Comparison of ENCODE assay signal across 28 mouse cellular contexts in genomic region chr1:133710895-133711294, GRCm38 (mm10). TPM values are rescaled to one million over a fixed set of nuclear protein-coding genes. Genes with fewer than 3 reads are reported as not detected.
DNase-seq lines count a peak whose midpoint lies in the region; ATAC-seq and TF ChIP-seq lines count a peak whose summit lies in the region.
"Had no signal": no experiment of that assay in that cellular context is flagged by ENCODE, and none has a peak within 500 bp of the region (broad histone marks: within the 10 kb centered on the region; RNA-seq: fewer than 3 reads in every experiment).

No protein-coding gene starts in this region.

- TF ChIP-seq POLR2A in liver, adult 2 months (IDR thresholded peaks at IDR 0.05; ENCODE audit: extremely low read depth, insufficient read depth, low read length) = no peak

- H3K79me2 ChIP-seq in liver, adult 2 months (ENCODE audit: control insufficient read depth, insufficient read depth, low read length) = no peaks in the 10 kb centered on the region

- no peaks in the 10 kb centered on the region for H3K27me3 ChIP-seq in embryonic facial prominence, embryonic 12.5 days
- no peaks in the 10 kb centered on the region for H3K27me3 ChIP-seq in embryonic facial prominence, embryonic 10.5 days (replicated peaks; ENCODE audit: low read depth, poor library complexity, severe bottlenecking)
- H3K27me3 ChIP-seq in liver, adult 2 months (ENCODE audit: control insufficient read depth, insufficient read depth, low read length) = no peaks in the 10 kb centered on the region
- H3K27me3 ChIP-seq in embryonic facial prominence, embryonic 13.5 days = no peaks in the 10 kb centered on the region
- H3K27me3 ChIP-seq: embryonic facial prominence, embryonic 15.5 days; limb, embryonic 12.5 days; liver, embryonic 13.5 days; neural tube, embryonic 12.5 days had no signal

- H3K27ac ChIP-seq in embryonic facial prominence, embryonic 12.5 days = peak overlapping the region; percentile 11; the same call in 1 of the 2 replicates
- no peak overlapping the region; the same call in 1 of the 2 replicates for H3K27ac ChIP-seq in embryonic facial prominence, embryonic 10.5 days (replicated peaks)
- no peak overlapping the region for H3K27ac ChIP-seq in liver, adult 2 months (replicated peaks; ENCODE audit: insufficient read depth, low read depth, low read length)
- H3K27ac ChIP-seq in embryonic facial prominence, embryonic 13.5 days = peak overlapping the region; percentile 12; the same call in 1 of the 2 replicates
- H3K27ac ChIP-seq: embryonic facial prominence, embryonic 15.5 days; heart, adult 2 months; hindbrain, postnatal 0 days; limb, embryonic 12.5 days; liver, embryonic 13.5 days; neural tube, embryonic 12.5 days had no signal

- no peak for ATAC-seq in embryonic facial prominence, embryonic 12.5 days (ENCODE audit: insufficient number of reproducible peaks, insufficient read depth, low FRiP score, low TSS enrichment)
- ATAC-seq in embryonic facial prominence, embryonic 13.5 days (ENCODE audit: insufficient number of reproducible peaks, insufficient read depth, low FRiP score, low TSS enrichment, low read depth) = no peak
- ATAC-seq in CD4-positive, CD25-positive, alpha-beta regulatory T cell, adult 4 months = no peak
- ATAC-seq: hindbrain, postnatal 0 days; intestine, embryonic 16.5 days had no signal

- no peaks in the 10 kb centered on the region for H3K9me3 ChIP-seq in embryonic facial prominence, embryonic 12.5 days
- H3K9me3 ChIP-seq in embryonic facial prominence, embryonic 10.5 days = no peaks in the 10 kb centered on the region
- H3K9me3 ChIP-seq in embryonic facial prominence, embryonic 13.5 days = no peaks in the 10 kb centered on the region
- H3K9me3 ChIP-seq: embryonic facial prominence, embryonic 15.5 days; limb, embryonic 12.5 days; liver, embryonic 13.5 days; neural tube, embryonic 12.5 days had no signal

- no peak overlapping the region for H3K4me3 ChIP-seq in embryonic facial prominence, embryonic 12.5 days
- no peak overlapping the region for H3K4me3 ChIP-seq in embryonic facial prominence, embryonic 10.5 days
- no peak overlapping the region for H3K4me3 ChIP-seq in liver, adult 2 months (ENCODE audit: insufficient read depth, low read depth, low read length)
- H3K4me3 ChIP-seq in embryonic facial prominence, embryonic 13.5 days = no peak overlapping the region
- H3K4me3 ChIP-seq: embryonic facial prominence, embryonic 15.5 days; heart, adult 2 months; limb, embryonic 12.5 days; liver, embryonic 13.5 days; neural tube, embryonic 12.5 days had no signal

- peaks cover 30% of the 10 kb centered on the region for H3K36me3 ChIP-seq in embryonic facial prominence, embryonic 12.5 days
- no peaks in the 10 kb centered on the region; the same call in 1 of the 2 replicates for H3K36me3 ChIP-seq in embryonic facial prominence, embryonic 10.5 days (replicated peaks)
- H3K36me3 ChIP-seq in liver, adult 2 months (ENCODE audit: control insufficient read depth, insufficient read depth, low read length) = no peaks in the 10 kb centered on the region
- H3K36me3 ChIP-seq in embryonic facial prominence, embryonic 13.5 days = peaks cover 60% of the 10 kb centered on the region

- H3K4me2 ChIP-seq in embryonic facial prominence, embryonic 12.5 days (replicated peaks) = no peak overlapping the region
- H3K4me2 ChIP-seq in embryonic facial prominence, embryonic 13.5 days = no peak overlapping the region
- H3K4me2 ChIP-seq: embryonic facial prominence, embryonic 15.5 days; limb, embryonic 12.5 days; liver, embryonic 13.5 days; neural tube, embryonic 12.5 days had no signal

- no peak overlapping the region for H3K9ac ChIP-seq in embryonic facial prominence, embryonic 12.5 days
- no peak overlapping the region for H3K9ac ChIP-seq in liver, adult 2 months (ENCODE audit: low read depth, low read length)
- no peak overlapping the region for H3K9ac ChIP-seq in embryonic facial prominence, embryonic 13.5 days
- H3K9ac ChIP-seq: embryonic facial prominence, embryonic 15.5 days; limb, embryonic 12.5 days; liver, embryonic 13.5 days; neural tube, embryonic 12.5 days had no signal

- no peak for TF ChIP-seq CTCF in liver, adult 2 months (IDR thresholded peaks at IDR 0.05; ENCODE audit: low read depth, low read length)

- H3K4me1 ChIP-seq in embryonic facial prominence, embryonic 12.5 days = peaks cover 28% of the 10 kb centered on the region
- peaks cover 59% of the 10 kb centered on the region for H3K4me1 ChIP-seq in embryonic facial prominence, embryonic 10.5 days
- peaks cover 10% of the 10 kb centered on the region for H3K4me1 ChIP-seq in liver, adult 2 months (ENCODE audit: control insufficient read depth, insufficient read depth, low read length)
- peaks cover 27% of the 10 kb centered on the region for H3K4me1 ChIP-seq in embryonic facial prominence, embryonic 13.5 days

- DNase-seq in embryonic facial prominence, embryonic 10.5 days (ENCODE audit: low spot score) = no peak
- peak; percentile 43 for DNase-seq in liver, adult 2 months (ENCODE audit: extremely low read depth, low read depth, low spot score)
- no peak for DNase-seq in liver
- DNase-seq in ES-CJ7 (ENCODE audit: low read depth, low spot score) = peak; percentile 30
- DNase-seq in thymus, postnatal 4 days = no peak
- DNase-seq: adrenal gland, adult 2 months; cerebellum, adult 11-12 months; cerebellum, postnatal 10 days; gastrocnemius, postnatal 25 days; heart, adult 2 months; heart, postnatal 4 days; kidney, adult 9 months; layer of hippocampus, postnatal 36 days; liver, embryonic 13.5 days; lung, adult 2 months; lung, postnatal 14 days; midbrain, embryonic 14.5 days; right cerebral cortex, postnatal 4 days had no signal

- WGBS in embryonic facial prominence, embryonic 12.5 days = 62% methylated on average over 6 of the region's 6 CpGs
- WGBS in embryonic facial prominence, embryonic 10.5 days = 60% methylated on average over 6 of the region's 6 CpGs
- WGBS in liver, adult 2 months = 43% methylated on average over 6 of the region's 6 CpGs
- WGBS in embryonic facial prominence, embryonic 13.5 days = 59% methylated on average over 6 of the region's 6 CpGs

RNA-seq across cellular contexts. Expression of gene Lax1, which starts 21.0 kb away (rescaled TPM):
- 0.71 and 1.3 TPM in 2 replicates for polyA plus RNA-seq in embryonic facial prominence, embryonic 12.5 days (2016; fragmentation: Nextera tagmentation; extraction: Ambion mirVana)
- 0.16 and 0.39 TPM in 2 replicates for polyA plus RNA-seq in embryonic facial prominence, embryonic 10.5 days (2016; fragmentation: Nextera tagmentation; extraction: Ambion mirVana)
- total RNA-seq in liver, adult 2 months (2014; rRNA removed) = 0.28 and 0.34 TPM in 2 replicates
- 0.19 and 0.27 TPM in 2 replicates for polyA plus RNA-seq in liver, adult 2 months (2012; rRNA removed)
- 1.2 and 1.3 TPM in 2 replicates for polyA plus RNA-seq in embryonic facial prominence, embryonic 13.5 days (2015; fragmentation: Nextera tagmentation; extraction: Ambion mirVana)
- 100 to 1,000 TPM; 101 to 145 TPM for polyA plus RNA-seq in CD4-positive, CD25-positive, alpha-beta regulatory T cell, adult 4 months (2017; shearing (Covaris generic))
- total RNA-seq: layer of hippocampus, adult 8-10 months; layer of hippocampus, postnatal 36 days had no signal
- polyA plus RNA-seq: midbrain, embryonic 14.5 days; neural tube, embryonic 12.5 days had no signal

RNA-seq across cellular contexts. Expression of gene Gm38394, which starts 49.8 kb away (rescaled TPM):
- polyA plus RNA-seq in embryonic facial prominence, embryonic 12.5 days (2016; fragmentation: Nextera tagmentation; extraction: Ambion mirVana) = 8.1 and 8.3 TPM in 2 replicates
- 5.0 and 6.3 TPM in 2 replicates for polyA plus RNA-seq in embryonic facial prominence, embryonic 10.5 days (2016; fragmentation: Nextera tagmentation; extraction: Ambion mirVana)
- total RNA-seq in liver, adult 2 months (2014; rRNA removed) = 9.5 and 9.6 TPM in 2 replicates
- 1.2 and 1.8 TPM in 2 replicates for polyA plus RNA-seq in liver, adult 2 months (2012; rRNA removed)
- 7.9 and 9.3 TPM in 2 replicates for polyA plus RNA-seq in embryonic facial prominence, embryonic 13.5 days (2015; fragmentation: Nextera tagmentation; extraction: Ambion mirVana)
- 1 to 10 TPM; 3.1 to 4.3 TPM for polyA plus RNA-seq in CD4-positive, CD25-positive, alpha-beta regulatory T cell, adult 4 months (2017; shearing (Covaris generic))

RNA-seq across cellular contexts. Expression of gene Zbed6, which starts 50.2 kb away (rescaled TPM):
- not detected in 2 replicates for polyA plus RNA-seq in embryonic facial prominence, embryonic 12.5 days (2016; fragmentation: Nextera tagmentation; extraction: Ambion mirVana)
- not detected in 2 replicates for polyA plus RNA-seq in embryonic facial prominence, embryonic 10.5 days (2016; fragmentation: Nextera tagmentation; extraction: Ambion mirVana)
- 9.4 and 17.0 TPM in 2 replicates for total RNA-seq in liver, adult 2 months (2014; rRNA removed)
- polyA plus RNA-seq in liver, adult 2 months (2012; rRNA removed) = 1.5 and 2.0 TPM in 2 replicates
- polyA plus RNA-seq in embryonic facial prominence, embryonic 13.5 days (2015; fragmentation: Nextera tagmentation; extraction: Ambion mirVana) = not detected in 2 replicates
- polyA plus RNA-seq in CD4-positive, CD25-positive, alpha-beta regulatory T cell, adult 4 months (2017; shearing (Covaris generic)) = not detected
- polyA plus RNA-seq: adrenal gland, adult 2 months; embryonic facial prominence, embryonic 15.5 days; heart, embryonic 14.5 days; intestine, embryonic 16.5 days; limb, embryonic 12.5 days; liver, embryonic 13.5 days; midbrain, embryonic 14.5 days; neural tube, embryonic 12.5 days had no signal

Comparison
In these comparisons a context has a peak if more than half of its experiments do, and no peak if none do; other contexts are left out.
1. H3K27ac ChIP-seq: peak in embryonic facial prominence, embryonic 12.5 days (single experiment) and embryonic facial prominence, embryonic 13.5 days (single experiment); none in embryonic facial prominence, embryonic 10.5 days (single experiment) and liver, adult 2 months (single experiment).
2. DNase-seq: peak in liver, adult 2 months (single experiment) and ES-CJ7 (single experiment); none in embryonic facial prominence, embryonic 10.5 days (single experiment), liver (single experiment) and thymus, postnatal 4 days (single experiment).
3. RNA of gene Lax1, which starts 21.0 kb away (polyA plus RNA-seq): 101 to 145 TPM in CD4-positive, CD25-positive, alpha-beta regulatory T cell, adult 4 months; 1.2 to 1.3 TPM in embryonic facial prominence, embryonic 13.5 days, 0.71 to 1.3 TPM in embryonic facial prominence, embryonic 12.5 days, 0.16 to 0.39 TPM in embryonic facial prominence, embryonic 10.5 days and 0.19 to 0.27 TPM in liver, adult 2 months; every median in the first group is over 10 times any median in the second.